In the genomic region with DNA sequence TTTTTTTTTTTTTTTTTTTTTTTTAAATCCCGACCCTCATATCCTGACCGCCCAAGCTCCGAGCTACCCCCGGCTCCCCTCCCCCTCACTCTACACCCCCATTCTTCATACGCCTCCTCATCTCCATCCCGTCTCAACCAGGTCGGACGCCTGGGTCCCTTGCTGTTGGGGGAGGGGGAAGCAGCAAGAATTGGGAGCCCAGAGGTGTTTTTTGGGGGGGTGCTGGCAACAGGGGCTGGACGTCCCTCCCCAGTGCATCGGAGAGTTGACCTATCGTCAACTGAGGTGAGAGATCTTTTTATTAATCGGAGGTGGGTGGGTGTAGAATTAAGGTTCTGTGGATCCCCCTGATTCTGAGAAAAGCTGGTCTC, we compare ENCODE assay signal across 10 mouse cellular contexts. TPM values are rescaled to one million over a fixed set of nuclear protein-coding genes. Genes with fewer than 3 reads are reported as not detected.
DNase-seq lines count a peak whose midpoint lies in the region; ATAC-seq and TF ChIP-seq lines count a peak whose summit lies in the region.
"Had no signal": no experiment of that assay in that cellular context is flagged by ENCODE, and none has a peak within 500 bp of the region (broad histone marks: within the 10 kb centered on the region; RNA-seq: fewer than 3 reads in every experiment).

No protein-coding gene starts in this region.

- peaks cover 19% of the 10 kb centered on the region for H3K4me1 ChIP-seq in testis, adult 2 months (ENCODE audit: control insufficient read depth, insufficient read depth, low read length)
- H3K4me1 ChIP-seq in limb, embryonic 12.5 days (replicated peaks), result peaks cover 28% of the 10 kb centered on the region

- peak; percentile 43 to 59 for DNase-seq in cerebellum, postnatal 14 days
- DNase-seq in cerebellum, postnatal 4 days (ENCODE audit: low spot score in 2 of 2), result no peak
- no peak for DNase-seq in testis, postnatal 14 days (ENCODE audit: low spot score)
- DNase-seq in embryo, embryonic 10 days (ENCODE audit: low spot score), result no peak
- no peak for DNase-seq in right cerebral cortex, postnatal 25 days
- no peak for DNase-seq in kidney, adult 18-20 months

- no peak overlapping the region for H3K27ac ChIP-seq in testis, adult 2 months (ENCODE audit: control insufficient read depth, insufficient read depth, low read depth, low read length)
- H3K27ac ChIP-seq in limb, embryonic 12.5 days, result 0 out of 2 replicates have a peak overlapping the region, but pooled peaks have one; percentile 17

- H3K4me3 ChIP-seq in testis, adult 2 months (ENCODE audit: control insufficient read depth, low read depth, low read length), result peak overlapping the region; percentile 78
- H3K4me3 ChIP-seq in limb, embryonic 12.5 days (replicated peaks), result peak overlapping the region; percentile 41

- peak overlapping the region; percentile 48; the same call in 1 of the 2 replicates for H3K9ac ChIP-seq in limb, embryonic 12.5 days (replicated peaks)

- no peaks in the 10 kb centered on the region for H3K9me3 ChIP-seq in limb, embryonic 12.5 days

- 1% methylated on average over 12 of the region's 12 CpGs for WGBS in limb, embryonic 12.5 days

- TF ChIP-seq CTCF in testis, adult 2 months (IDR thresholded peaks at IDR 0.05; ENCODE audit: control insufficient read depth, insufficient read depth, insufficient replicate concordance, low read depth, low read length), result no peak

- H3K36me3 ChIP-seq in testis, adult 2 months (ENCODE audit: control insufficient read depth, insufficient read depth, low read length), result no peaks in the 10 kb centered on the region; the same call in 1 of the 2 replicates
- H3K36me3 ChIP-seq in limb, embryonic 12.5 days, result peaks cover 12% of the 10 kb centered on the region

- ATAC-seq in limb, embryonic 12.5 days (ENCODE audit: insufficient number of reproducible peaks, insufficient read depth, low FRiP score, low TSS enrichment, low read depth), result no peak

- no peaks in the 10 kb centered on the region for H3K27me3 ChIP-seq in testis, adult 2 months (ENCODE audit: control insufficient read depth, insufficient read depth, low read length)
- no peaks in the 10 kb centered on the region for H3K27me3 ChIP-seq in limb, embryonic 12.5 days

- no peak for TF ChIP-seq POLR2A in testis, adult 2 months (IDR thresholded peaks at IDR 0.05; ENCODE audit: control insufficient read depth, low read depth, low read length)

- peak overlapping the region; percentile 72 for H3K4me2 ChIP-seq in limb, embryonic 12.5 days

RNA-seq across cellular contexts. Expression of gene Cacng8, which starts 0.6 kb away (rescaled TPM):
- 10.9 and 13.1 TPM in 2 replicates for polyA plus RNA-seq in testis, adult 2 months (2012; rRNA removed)
- polyA plus RNA-seq in limb, embryonic 12.5 days (2016; fragmentation: Nextera tagmentation; extraction: Ambion mirVana), result 6.2 and 6.3 TPM in 2 replicates
- polyA plus RNA-seq: liver, embryonic 16.5 days had no signal

RNA-seq across cellular contexts. Expression of gene Cacng6, which starts 32.9 kb away (rescaled TPM):
- 0.05 and 0.11 TPM in 2 replicates for polyA plus RNA-seq in testis, adult 2 months (2012; rRNA removed)
- 3.7 and 4.1 TPM in 2 replicates for polyA plus RNA-seq in limb, embryonic 12.5 days (2016; fragmentation: Nextera tagmentation; extraction: Ambion mirVana)
- polyA plus RNA-seq: urinary bladder, adult 2 months had no signal

RNA-seq across cellular contexts. Expression of gene Cacng7, which starts 58.3 kb away (rescaled TPM):
- polyA plus RNA-seq in testis, adult 2 months (2012; rRNA removed), result 1.9 and 2.1 TPM in 2 replicates
- 3.0 and 3.1 TPM in 2 replicates for polyA plus RNA-seq in limb, embryonic 12.5 days (2016; fragmentation: Nextera tagmentation; extraction: Ambion mirVana)
- polyA plus RNA-seq: liver, embryonic 16.5 days had no signal

Comparison
In these comparisons a context has a peak if more than half of its experiments do, and no peak if none do; other contexts are left out.
1. DNase-seq: peak in cerebellum, postnatal 14 days (2 of 2); none in cerebellum, postnatal 4 days (0 of 2), testis, postnatal 14 days (single experiment), embryo, embryonic 10 days (single experiment), right cerebral cortex, postnatal 25 days (single experiment) and kidney, adult 18-20 months (single experiment).